Mouse (Mus musculus): Measurements from ENCODE around the gene Ankfn1. TPM values are rescaled to one million over a fixed set of nuclear protein-coding genes. Genes with fewer than 3 reads are reported as not detected.

The Ankfn1 gene
- polyA plus RNA-seq, 1 experiment, result not detected

GRCm38 (mm10) chr11:89455647-89456231 lies 321.7 kb downstream of the Ankfn1 start:
- TF ChIP-seq POLR2A (IDR thresholded peaks at IDR 0.05; ENCODE audit: borderline replicate concordance, low read depth, low read length) (no peak), CTCF (IDR thresholded peaks at IDR 0.05; ENCODE audit: low read depth, low read length) (no peak)
- Histone ChIP-seq H3K4me1 (ENCODE audit: control insufficient read depth, insufficient read depth, low read length) (no peaks in the 10 kb centered on the region), H3K4me3 (ENCODE audit: insufficient read depth, low read length) (no peak overlapping the region), H3K27ac (ENCODE audit: insufficient read depth, low read depth, low read length) (no peak overlapping the region)

DNA sequence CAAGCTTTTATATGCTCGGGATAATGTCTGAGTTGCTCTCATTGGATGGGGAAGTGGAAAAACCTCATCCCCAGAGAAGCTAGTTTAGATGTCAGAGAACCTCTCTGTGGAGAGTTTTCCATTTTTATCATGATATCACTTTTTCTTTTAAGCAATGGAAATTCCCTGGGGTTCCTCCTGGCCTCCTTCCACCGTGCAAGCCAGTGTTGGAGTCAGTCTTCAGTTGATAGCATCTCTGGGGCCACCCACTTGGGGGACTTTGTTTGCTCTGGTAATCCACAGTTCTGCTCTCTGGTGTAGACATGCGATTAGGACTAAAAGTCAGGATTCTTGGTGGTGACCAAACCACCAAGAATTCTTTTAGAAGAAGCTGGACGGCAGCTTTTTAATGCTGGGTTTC lies 322.8 kb downstream of the Ankfn1 start:
- Histone ChIP-seq H3K27ac (ENCODE audit: insufficient read depth, low read depth, low read length) (no peak overlapping the region), H3K4me1 (ENCODE audit: control insufficient read depth, insufficient read depth, low read length) (no peaks in the 10 kb centered on the region), H3K4me3 (ENCODE audit: insufficient read depth, low read length) (no peak overlapping the region)
- TF ChIP-seq POLR2A (IDR thresholded peaks at IDR 0.05; ENCODE audit: borderline replicate concordance, low read depth, low read length) (no peak), CTCF (IDR thresholded peaks at IDR 0.05; ENCODE audit: low read depth, low read length) (no peak)

DNA sequence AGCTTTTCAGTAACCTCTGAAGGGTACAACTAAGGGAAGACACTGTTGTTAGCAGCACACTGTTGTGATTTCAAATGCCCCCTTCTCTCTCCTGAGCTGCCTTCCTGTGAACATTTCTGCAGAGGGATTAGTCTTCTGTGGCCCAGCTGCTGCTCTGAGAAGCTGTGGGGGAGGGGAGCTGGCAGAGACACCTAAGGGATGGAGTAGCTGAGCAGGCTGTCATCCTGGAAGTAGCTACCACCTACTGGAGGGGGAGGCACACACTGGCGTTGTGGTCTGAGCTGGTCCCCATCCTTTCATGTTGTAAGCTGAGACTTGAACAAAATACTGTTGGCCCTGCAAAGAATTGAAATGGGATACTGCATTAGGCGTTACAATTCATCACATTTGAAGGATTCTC lies 324.6 kb downstream of the Ankfn1 start:
- Histone ChIP-seq H3K4me3 (ENCODE audit: insufficient read depth, low read length) (no peak overlapping the region), H3K27ac (ENCODE audit: insufficient read depth, low read depth, low read length) (no peak overlapping the region), H3K4me1 (ENCODE audit: control insufficient read depth, insufficient read depth, low read length) (no peaks in the 10 kb centered on the region)
- TF ChIP-seq CTCF (IDR thresholded peaks at IDR 0.05; ENCODE audit: low read depth, low read length) (no peak), POLR2A (IDR thresholded peaks at IDR 0.05; ENCODE audit: borderline replicate concordance, low read depth, low read length) (no peak)

DNA sequence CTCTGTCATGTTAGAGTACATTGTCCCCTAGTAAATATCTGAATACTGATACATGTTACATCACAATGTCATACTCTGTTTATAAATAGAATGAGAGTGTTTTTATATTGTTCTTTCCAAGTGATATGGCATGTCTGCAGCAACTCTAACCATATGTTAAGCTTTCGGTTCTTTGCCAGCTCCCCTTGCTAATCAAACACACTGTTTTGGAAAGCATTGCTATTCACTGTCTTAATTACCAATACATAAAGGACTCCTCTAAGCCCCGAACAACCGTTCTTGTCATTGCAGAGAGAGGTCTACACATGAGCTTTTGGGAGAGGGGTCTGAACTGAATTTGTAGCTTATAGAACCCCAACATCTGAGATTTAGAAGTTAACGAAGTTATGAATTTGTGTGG lies 327.0 kb downstream of the Ankfn1 start:
- Histone ChIP-seq H3K27ac (ENCODE audit: insufficient read depth, low read depth, low read length) (no peak overlapping the region), H3K4me3 (ENCODE audit: insufficient read depth, low read length) (no peak overlapping the region), H3K4me1 (ENCODE audit: control insufficient read depth, insufficient read depth, low read length) (no peaks in the 10 kb centered on the region)
- TF ChIP-seq POLR2A (IDR thresholded peaks at IDR 0.05; ENCODE audit: borderline replicate concordance, low read depth, low read length), result no peak
- no peak for TF ChIP-seq CTCF (IDR thresholded peaks at IDR 0.05; ENCODE audit: low read depth, low read length)

DNA sequence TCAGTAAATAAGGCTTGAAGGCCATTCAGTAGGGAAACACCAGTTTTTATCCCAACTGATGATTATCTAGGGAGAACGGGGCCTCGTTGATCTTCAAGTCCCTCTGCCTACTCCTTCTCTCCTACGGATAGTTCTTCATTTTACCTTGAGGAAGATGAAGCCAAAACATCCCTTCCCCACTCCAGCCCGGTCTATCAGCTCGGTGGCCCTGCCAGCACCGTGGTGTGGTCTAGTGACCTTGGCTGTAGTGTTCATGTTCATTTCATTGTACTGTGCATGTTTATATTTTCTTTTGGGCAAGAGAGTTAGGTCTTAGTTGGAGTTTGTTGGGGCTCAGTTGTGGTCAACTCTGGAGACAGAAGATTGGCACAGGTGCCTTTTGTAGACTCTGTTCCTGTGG lies 328.5 kb downstream of the Ankfn1 start:
- TF ChIP-seq CTCF (IDR thresholded peaks at IDR 0.05; ENCODE audit: low read depth, low read length), result no peak
- TF ChIP-seq POLR2A (IDR thresholded peaks at IDR 0.05; ENCODE audit: borderline replicate concordance, low read depth, low read length), result no peak
- no peak overlapping the region for H3K4me3 ChIP-seq (ENCODE audit: insufficient read depth, low read length)

DNA sequence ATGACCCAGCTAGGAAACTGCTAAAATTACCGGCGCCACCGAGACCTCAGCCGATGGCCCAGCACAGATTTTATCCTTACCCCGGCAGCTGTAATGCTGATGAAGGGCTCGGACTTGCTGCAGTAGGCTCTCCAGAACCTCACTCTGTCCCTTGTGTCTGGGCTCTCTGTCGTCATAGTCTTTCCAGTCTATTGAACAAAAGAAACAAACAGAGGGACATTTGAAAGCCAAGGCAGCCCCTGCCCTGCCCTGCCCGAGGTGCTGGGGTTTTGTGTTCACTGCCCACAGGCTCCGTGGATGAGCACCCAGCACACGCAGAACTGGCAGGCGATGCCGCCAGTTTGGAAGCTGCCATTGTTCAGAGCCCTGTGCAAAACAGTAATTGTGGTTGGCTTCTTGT lies 330.0 kb downstream of the Ankfn1 start:
- no peak overlapping the region for H3K27ac ChIP-seq (ENCODE audit: insufficient read depth, low read depth, low read length)
- H3K4me3 ChIP-seq (ENCODE audit: insufficient read depth, low read length), result no peak overlapping the region
- no peak for TF ChIP-seq CTCF (IDR thresholded peaks at IDR 0.05; ENCODE audit: low read depth, low read length)
- TF ChIP-seq POLR2A (IDR thresholded peaks at IDR 0.05; ENCODE audit: borderline replicate concordance, low read depth, low read length), result no peak
- H3K4me1 ChIP-seq (ENCODE audit: control insufficient read depth, insufficient read depth, low read length), result no peaks in the 10 kb centered on the region

More for the DNA sequence above, 328.5 kb downstream of the Ankfn1 start:
- Histone ChIP-seq H3K4me1 (ENCODE audit: control insufficient read depth, insufficient read depth, low read length) (no peaks in the 10 kb centered on the region), H3K27ac (ENCODE audit: insufficient read depth, low read depth, low read length) (no peak overlapping the region)

DNA sequence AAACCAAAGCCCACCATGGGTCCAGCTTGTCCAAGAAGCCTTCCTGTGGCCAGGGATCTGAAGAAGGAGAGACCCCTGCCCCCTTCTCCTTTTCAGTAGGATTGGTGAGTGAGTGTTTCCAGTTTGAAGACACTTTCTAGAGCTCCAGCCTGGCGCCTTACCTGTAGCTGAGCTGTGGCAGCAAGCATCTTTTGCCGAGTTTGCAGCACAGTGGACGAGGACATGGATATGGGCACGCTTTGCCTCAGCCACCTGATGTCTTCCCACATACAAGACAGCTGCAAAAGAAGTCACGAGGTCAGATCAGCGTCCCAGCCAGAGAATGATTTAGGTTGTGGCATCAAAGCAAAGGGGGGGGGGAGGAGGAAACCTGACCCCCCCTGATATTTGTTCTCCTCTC lies 336.9 kb downstream of the Ankfn1 start:
- Histone ChIP-seq H3K4me1 (ENCODE audit: control insufficient read depth, insufficient read depth, low read length) (no peaks in the 10 kb centered on the region), H3K4me3 (ENCODE audit: insufficient read depth, low read length) (no peak overlapping the region), H3K27ac (ENCODE audit: insufficient read depth, low read depth, low read length) (no peak overlapping the region)
- TF ChIP-seq POLR2A (IDR thresholded peaks at IDR 0.05; ENCODE audit: borderline replicate concordance, low read depth, low read length) (no peak), CTCF (IDR thresholded peaks at IDR 0.05; ENCODE audit: low read depth, low read length) (no peak)

- no peak overlapping the region for H3K27ac ChIP-seq (ENCODE audit: insufficient read depth, low read depth, low read length)
- no peaks in the 10 kb centered on the region for H3K4me1 ChIP-seq (ENCODE audit: control insufficient read depth, insufficient read depth, low read length)
- no peak overlapping the region for H3K4me3 ChIP-seq (ENCODE audit: insufficient read depth, low read length)
- TF ChIP-seq CTCF (IDR thresholded peaks at IDR 0.05; ENCODE audit: low read depth, low read length), result no peak
- no peak for TF ChIP-seq POLR2A (IDR thresholded peaks at IDR 0.05; ENCODE audit: borderline replicate concordance, low read depth, low read length)
Observed at GRCm38 (mm10) chr11:89424358-89424757, 353.1 kb downstream of the Ankfn1 start.

DNA sequence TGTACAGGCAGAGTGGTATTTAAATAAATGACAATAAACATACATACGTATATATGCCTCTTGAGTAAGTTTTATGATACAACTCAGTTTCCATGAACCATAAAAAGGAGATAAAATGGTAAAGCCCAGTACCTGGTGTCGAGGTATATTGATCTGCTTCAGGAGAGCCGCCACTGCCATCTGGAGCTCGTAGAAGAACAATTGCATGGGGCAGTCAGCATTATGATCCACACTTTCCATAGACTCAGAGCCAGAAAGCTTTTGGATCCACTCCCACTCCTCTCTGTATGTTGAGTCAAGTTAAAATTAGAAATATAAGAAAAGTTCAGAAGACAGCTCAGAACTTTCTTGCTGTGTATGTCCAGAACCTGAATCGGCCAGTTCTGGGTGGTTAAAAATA lies 354.8 kb downstream of the Ankfn1 start:
- Histone ChIP-seq H3K27ac (ENCODE audit: insufficient read depth, low read depth, low read length) (no peak overlapping the region), H3K4me3 (ENCODE audit: insufficient read depth, low read length) (no peak overlapping the region), H3K4me1 (ENCODE audit: control insufficient read depth, insufficient read depth, low read length) (no peaks in the 10 kb centered on the region)
- TF ChIP-seq POLR2A (IDR thresholded peaks at IDR 0.05; ENCODE audit: borderline replicate concordance, low read depth, low read length) (no peak), CTCF (IDR thresholded peaks at IDR 0.05; ENCODE audit: low read depth, low read length) (no peak)

DNA sequence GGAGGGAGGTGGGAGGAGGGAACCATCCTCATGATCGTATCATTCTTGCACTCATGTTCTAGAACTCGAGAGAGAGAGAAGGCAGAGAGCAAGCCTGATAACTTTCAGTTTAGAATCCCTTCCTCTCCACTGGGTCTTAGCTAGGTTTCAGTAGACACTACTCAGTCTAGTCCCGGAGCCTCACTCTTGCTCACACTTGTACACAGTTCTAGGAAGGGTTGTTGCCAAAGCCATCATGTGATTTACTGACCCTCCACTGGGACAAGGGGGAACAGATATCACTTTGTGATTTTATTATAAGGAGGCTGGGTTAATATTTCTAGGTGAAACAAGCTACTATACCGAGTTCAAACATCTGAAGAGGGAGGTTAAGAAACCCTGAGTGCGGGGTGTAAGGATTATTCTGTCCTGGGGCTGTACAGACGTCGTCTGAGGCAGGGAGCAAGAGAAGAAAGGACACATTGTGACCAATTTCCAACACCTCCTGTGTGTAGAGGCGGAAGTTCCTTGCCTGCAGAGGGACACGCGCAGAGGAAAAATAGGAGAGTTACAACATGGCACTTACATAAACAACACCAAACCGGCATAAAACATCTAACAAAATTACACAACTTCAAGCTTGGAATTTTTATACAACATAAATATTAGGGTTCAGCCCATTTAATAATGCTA lies 356.6 kb downstream of the Ankfn1 start:
- no peak for TF ChIP-seq CTCF (IDR thresholded peaks at IDR 0.05; ENCODE audit: low read depth, low read length)
- TF ChIP-seq POLR2A (IDR thresholded peaks at IDR 0.05; ENCODE audit: borderline replicate concordance, low read depth, low read length), result no peak
- Histone ChIP-seq H3K4me3 (ENCODE audit: insufficient read depth, low read length) (no peak overlapping the region), H3K4me1 (ENCODE audit: control insufficient read depth, insufficient read depth, low read length) (no peaks in the 10 kb centered on the region), H3K27ac (ENCODE audit: insufficient read depth, low read depth, low read length) (no peak overlapping the region)

Data from bone marrow macrophage, adult 2 months (primary cell).